Comparison of ENCODE assay signal across 8 mouse cellular contexts in the genomic region with DNA sequence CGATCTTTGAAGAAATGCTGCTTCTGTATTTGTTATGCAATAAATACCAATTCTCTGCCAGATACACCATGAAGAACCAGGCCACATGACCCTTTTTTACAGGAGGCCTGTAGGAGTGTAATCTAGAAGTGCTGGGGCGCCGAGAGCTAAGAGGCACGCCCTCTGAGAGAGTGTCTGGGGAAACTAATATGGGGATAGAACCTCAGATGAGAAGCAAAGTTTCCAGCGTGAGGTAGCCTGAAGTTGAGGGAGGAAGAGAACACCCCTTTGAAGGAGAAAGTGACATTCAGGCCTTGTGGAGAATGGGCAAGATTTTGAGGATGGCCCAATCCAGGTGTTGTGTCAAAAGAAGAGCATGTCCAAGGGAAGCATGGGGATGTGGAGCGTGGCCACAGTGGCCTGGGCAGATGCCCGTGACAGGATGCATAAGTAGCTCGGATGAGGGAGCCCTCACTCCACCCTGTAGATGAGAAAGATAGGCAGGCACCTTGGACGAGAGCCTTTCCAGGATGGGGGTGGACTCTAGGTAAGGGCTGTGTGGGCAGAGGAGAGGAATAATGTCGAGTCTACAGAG. TPM values are rescaled to one million over a fixed set of nuclear protein-coding genes. Genes with fewer than 3 reads are reported as not detected.
DNase-seq lines count a peak whose midpoint lies in the region; ATAC-seq lines count a peak whose summit lies in the region.

No protein-coding gene starts in this region.

- H3K4me2 ChIP-seq in kidney, embryonic 14.5 days (replicated peaks; ENCODE audit: low read depth, low read length) = peak overlapping the region; percentile 97
- H3K4me2 ChIP-seq in hindbrain, embryonic 15.5 days = peak overlapping the region; percentile 72
- H3K4me2 ChIP-seq in midbrain, embryonic 15.5 days = peak overlapping the region; percentile 71

- H3K4me3 ChIP-seq in kidney, embryonic 14.5 days (ENCODE audit: low read length) = peak overlapping the region; percentile 73
- peak overlapping the region; percentile 69 for H3K4me3 ChIP-seq in hindbrain, embryonic 15.5 days
- peak overlapping the region; percentile 89 for H3K4me3 ChIP-seq in midbrain, embryonic 15.5 days

- peak; percentile 24; the same call in 1 of the 2 replicates for ATAC-seq in kidney, embryonic 14.5 days (ENCODE audit: low FRiP score, low TSS enrichment)
- peak; percentile 25; the same call in 1 of the 2 replicates for ATAC-seq in hindbrain, embryonic 15.5 days (ENCODE audit: low FRiP score, low read depth)
- ATAC-seq in midbrain, embryonic 15.5 days (replicated peaks) = peak; percentile 41

- peaks cover 7% of the 10 kb centered on the region; the same call in 1 of the 2 replicates for H3K27me3 ChIP-seq in kidney, embryonic 14.5 days (ENCODE audit: control insufficient read depth, insufficient read depth, low read length)
- peaks cover 14% of the 10 kb centered on the region for H3K27me3 ChIP-seq in hindbrain, embryonic 15.5 days
- H3K27me3 ChIP-seq in midbrain, embryonic 15.5 days (replicated peaks) = peaks cover 7% of the 10 kb centered on the region

- H3K4me1 ChIP-seq in kidney, embryonic 14.5 days (ENCODE audit: control insufficient read depth, insufficient read depth, low read length) = peaks cover 4% of the 10 kb centered on the region; the same call in 1 of the 2 replicates
- peaks cover 24% of the 10 kb centered on the region for H3K4me1 ChIP-seq in hindbrain, embryonic 15.5 days (replicated peaks)
- H3K4me1 ChIP-seq in midbrain, embryonic 15.5 days = peaks cover 23% of the 10 kb centered on the region

- DNase-seq in kidney, postnatal 36 days = no peak
- DNase-seq in cerebellum, adult 9-11 months = peak; percentile 69
- no peak for DNase-seq in embryo, embryonic 10 days (ENCODE audit: low spot score)
- DNase-seq in adrenal gland, postnatal 14 days = no peak
- DNase-seq in kidney, postnatal 4 days = no peak

- H3K27ac ChIP-seq in kidney, embryonic 14.5 days (ENCODE audit: low read depth, low read length) = no peak overlapping the region
- peak overlapping the region; percentile 72 for H3K27ac ChIP-seq in hindbrain, embryonic 15.5 days (replicated peaks)
- H3K27ac ChIP-seq in midbrain, embryonic 15.5 days = no peak overlapping the region

- WGBS in kidney, embryonic 14.5 days = 45% methylated on average over 10 of the region's 10 CpGs
- 61% methylated on average over 10 of the region's 10 CpGs for WGBS in hindbrain, embryonic 15.5 days
- WGBS in midbrain, embryonic 15.5 days = 58% methylated on average over 10 of the region's 10 CpGs

- H3K36me3 ChIP-seq in kidney, embryonic 14.5 days (ENCODE audit: control insufficient read depth, insufficient read depth, low read length) = no peaks in the 10 kb centered on the region
- H3K36me3 ChIP-seq in hindbrain, embryonic 15.5 days = no peaks in the 10 kb centered on the region
- no peaks in the 10 kb centered on the region for H3K36me3 ChIP-seq in midbrain, embryonic 15.5 days (replicated peaks)

- no peaks in the 10 kb centered on the region for H3K9me3 ChIP-seq in kidney, embryonic 14.5 days (ENCODE audit: control insufficient read depth, low read length)
- no peaks in the 10 kb centered on the region for H3K9me3 ChIP-seq in hindbrain, embryonic 15.5 days
- no peaks in the 10 kb centered on the region for H3K9me3 ChIP-seq in midbrain, embryonic 15.5 days

- 0 out of 2 replicates have a peak overlapping the region, but pooled peaks have one; percentile 74 for H3K9ac ChIP-seq in kidney, embryonic 14.5 days (ENCODE audit: low read depth, low read length)
- H3K9ac ChIP-seq in hindbrain, embryonic 15.5 days = 0 out of 2 replicates have a peak overlapping the region, but pooled peaks have one; percentile 75
- H3K9ac ChIP-seq in midbrain, embryonic 15.5 days = no peak overlapping the region

RNA-seq across cellular contexts. Expression of a gene that starts 1.6 kb away (rescaled TPM):
- polyA plus RNA-seq in kidney, embryonic 14.5 days (2014; fragmentation: Nextera tagmentation; extraction: Ambion mirVana) = 1.2 and 2.5 TPM in 2 replicates
- polyA plus RNA-seq in hindbrain, embryonic 15.5 days (2015; fragmentation: Nextera tagmentation; extraction: Ambion mirVana) = 6.1 and 7.4 TPM in 2 replicates
- polyA plus RNA-seq in midbrain, embryonic 15.5 days (2015; fragmentation: Nextera tagmentation; extraction: Ambion mirVana) = 6.9 and 7.0 TPM in 2 replicates
- 2.0 and 3.7 TPM in 2 replicates for total RNA-seq in adrenal gland, postnatal 14 days (2021)

RNA-seq across cellular contexts. Expression of a gene that starts 45.3 kb away (rescaled TPM):
- 102 and 131 TPM in 2 replicates for polyA plus RNA-seq in kidney, embryonic 14.5 days (2014; fragmentation: Nextera tagmentation; extraction: Ambion mirVana)
- 89.6 and 94.9 TPM in 2 replicates for polyA plus RNA-seq in hindbrain, embryonic 15.5 days (2015; fragmentation: Nextera tagmentation; extraction: Ambion mirVana)
- polyA plus RNA-seq in midbrain, embryonic 15.5 days (2015; fragmentation: Nextera tagmentation; extraction: Ambion mirVana) = 87.8 and 89.4 TPM in 2 replicates
- 26.2 and 34.2 TPM in 2 replicates for total RNA-seq in adrenal gland, postnatal 14 days (2021)
